Mouse (Mus musculus) kidney, adult 11 months (tissue): Measurements from ENCODE around the gene Hmx2.

ENCODE experiments used
- DNase-seq: peaks from one replicate; pipeline ENCODE4 v3.0.0; 2022

Gene Hmx2

DNA sequence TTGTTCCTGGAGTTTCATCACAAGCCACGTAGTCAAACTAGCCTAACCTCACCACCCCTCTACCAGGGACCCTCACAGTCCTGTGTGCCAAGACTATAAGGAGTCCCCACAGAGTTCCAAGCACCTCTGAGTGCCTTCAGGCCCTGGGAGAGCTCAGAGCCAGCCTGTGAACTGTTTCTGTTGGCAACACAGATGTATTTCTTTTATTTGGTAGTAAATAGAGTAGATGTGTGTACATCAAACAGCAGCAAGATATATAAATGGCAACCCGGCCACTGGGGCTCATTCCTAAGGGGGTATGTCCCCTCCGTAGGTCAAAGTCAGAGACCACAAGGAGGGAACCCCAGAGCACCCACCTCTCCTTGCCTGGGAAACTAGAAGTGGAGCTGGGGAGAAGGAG is at the start of gene Hmx2:
TSS of gene Hmx2 (plus strand) at position 301 of the 400 bp plus-strand sequence.
- DNase-seq, result no peak

DNA sequence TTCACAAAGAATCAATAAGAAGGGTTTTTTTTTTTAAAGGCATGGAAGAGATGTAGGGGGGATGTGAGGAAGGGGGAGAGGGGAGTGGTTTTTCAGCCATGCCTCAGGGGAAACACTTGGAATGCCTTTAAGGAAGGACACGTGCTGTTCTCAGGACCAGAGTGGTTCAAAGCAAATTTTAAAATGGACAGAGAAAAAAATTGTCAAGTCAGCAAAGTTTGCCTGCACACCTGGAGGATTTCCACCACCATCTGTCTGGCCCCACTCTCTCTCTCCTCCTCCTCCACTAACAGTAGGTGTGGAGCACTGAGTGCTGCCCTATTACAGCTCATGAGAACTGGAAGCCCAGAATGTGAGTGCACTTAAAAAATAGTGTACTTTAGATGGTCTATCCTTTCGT is 44.8 kb upstream of the Hmx2 start:
- DNase-seq, result no peak

DNA sequence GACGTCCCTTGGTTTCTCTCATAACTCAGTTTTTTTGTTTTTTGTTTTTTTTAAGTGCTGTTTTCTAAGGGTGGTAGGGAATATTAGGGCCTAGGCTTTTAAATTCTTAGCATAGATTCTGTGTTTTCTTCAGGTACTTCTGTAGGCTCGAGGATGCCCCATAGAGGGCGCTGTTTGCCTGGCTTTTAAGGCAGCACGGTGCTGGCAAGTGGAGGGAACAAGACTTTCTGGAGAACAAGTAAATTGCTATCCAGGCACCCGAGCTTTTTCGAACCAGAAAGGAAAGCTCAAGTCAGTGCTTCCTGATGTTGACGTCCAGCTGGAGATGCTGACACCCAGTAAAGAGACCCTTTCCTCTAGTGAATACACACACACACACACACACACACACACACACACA is 8.6 kb upstream of the Hmx2 start:
- DNase-seq, result peak; percentile 70

DNA sequence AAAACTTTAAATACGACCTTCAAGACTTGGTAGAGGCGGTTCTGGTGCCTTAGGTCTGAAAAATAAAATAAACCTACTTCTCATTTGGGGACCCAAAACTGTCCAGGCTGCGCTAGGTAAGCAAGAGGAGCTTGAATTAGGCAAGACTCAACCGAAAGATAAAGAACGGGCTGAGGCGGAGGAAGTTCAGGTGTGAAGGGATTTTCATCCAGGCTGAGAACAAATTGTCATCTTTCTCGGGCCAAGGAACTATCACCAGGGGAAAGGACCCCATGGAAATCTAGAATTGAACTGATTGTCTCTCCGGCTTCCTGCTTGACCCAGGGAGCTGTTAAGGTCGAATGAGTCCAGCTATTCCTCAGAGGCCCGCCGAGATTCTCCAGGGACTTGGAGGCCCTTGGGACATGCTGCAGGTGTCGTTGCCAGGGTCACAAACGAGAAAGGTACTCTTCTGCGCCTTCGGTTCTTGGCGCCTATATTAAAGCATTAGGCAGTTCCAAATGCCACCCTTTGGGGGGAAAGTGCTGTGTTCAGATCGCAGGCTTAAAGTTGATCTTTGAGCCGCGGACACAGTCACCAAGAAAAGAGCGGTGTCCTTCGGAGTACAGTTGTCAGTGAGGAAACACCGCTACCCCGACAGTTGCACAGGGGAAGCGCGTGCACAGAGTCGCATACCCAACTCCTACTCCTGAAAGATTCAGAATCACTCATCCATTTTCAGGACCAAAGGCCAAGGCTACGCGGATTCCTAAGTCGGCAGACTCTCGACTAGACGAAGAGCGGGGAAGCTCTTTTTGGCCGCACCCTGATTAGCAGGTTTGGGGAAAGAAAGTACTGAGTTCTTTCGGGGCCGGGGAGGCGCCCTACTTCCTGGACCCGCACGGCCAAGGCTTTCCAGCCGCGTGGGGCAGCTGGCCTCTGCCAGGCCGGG is 7.1 kb upstream of the Hmx2 start:
- no peak for DNase-seq

DNA sequence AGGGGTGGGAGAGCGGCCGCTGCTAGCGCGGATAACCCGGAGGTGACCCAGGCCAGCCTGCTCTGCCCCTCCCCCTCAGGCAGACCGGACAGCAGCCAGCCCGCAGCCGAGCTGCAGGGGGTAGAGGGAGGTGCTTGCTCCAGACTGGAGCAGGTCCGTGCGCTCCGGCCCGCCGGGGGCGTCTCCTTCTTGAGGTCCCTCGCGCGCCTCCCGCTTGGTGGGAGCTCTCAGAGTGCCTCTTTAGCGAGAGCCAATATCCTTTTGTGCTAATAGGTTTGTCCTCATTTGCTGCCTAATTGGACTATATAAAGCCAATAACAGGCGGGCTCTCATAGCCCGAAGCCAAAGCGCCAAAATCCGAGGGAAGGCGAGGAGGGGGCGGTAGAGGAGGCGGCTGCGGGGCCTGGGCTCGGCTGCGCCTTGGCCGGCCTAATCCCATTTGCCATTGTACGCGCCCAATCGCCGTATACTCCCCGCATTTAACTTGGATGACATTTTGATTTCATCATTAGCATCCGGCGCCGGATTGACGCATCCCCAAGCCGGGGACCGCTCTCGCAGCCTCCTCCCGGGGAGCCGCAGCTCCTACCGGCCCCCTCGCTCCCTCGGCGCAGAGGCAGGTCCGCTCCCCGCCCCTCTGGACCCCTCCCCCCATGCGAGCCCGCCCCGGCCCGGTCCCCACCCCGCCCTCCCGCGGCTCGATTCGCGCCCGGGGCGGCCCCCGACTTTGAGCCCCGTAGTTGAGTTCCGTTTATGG is 6.3 kb upstream of the Hmx2 start, which contains the start of gene Hmx3:
TSS of gene Hmx3 (plus strand) at position 753 of the 757 bp plus-strand sequence.
- no peak for DNase-seq

DNA sequence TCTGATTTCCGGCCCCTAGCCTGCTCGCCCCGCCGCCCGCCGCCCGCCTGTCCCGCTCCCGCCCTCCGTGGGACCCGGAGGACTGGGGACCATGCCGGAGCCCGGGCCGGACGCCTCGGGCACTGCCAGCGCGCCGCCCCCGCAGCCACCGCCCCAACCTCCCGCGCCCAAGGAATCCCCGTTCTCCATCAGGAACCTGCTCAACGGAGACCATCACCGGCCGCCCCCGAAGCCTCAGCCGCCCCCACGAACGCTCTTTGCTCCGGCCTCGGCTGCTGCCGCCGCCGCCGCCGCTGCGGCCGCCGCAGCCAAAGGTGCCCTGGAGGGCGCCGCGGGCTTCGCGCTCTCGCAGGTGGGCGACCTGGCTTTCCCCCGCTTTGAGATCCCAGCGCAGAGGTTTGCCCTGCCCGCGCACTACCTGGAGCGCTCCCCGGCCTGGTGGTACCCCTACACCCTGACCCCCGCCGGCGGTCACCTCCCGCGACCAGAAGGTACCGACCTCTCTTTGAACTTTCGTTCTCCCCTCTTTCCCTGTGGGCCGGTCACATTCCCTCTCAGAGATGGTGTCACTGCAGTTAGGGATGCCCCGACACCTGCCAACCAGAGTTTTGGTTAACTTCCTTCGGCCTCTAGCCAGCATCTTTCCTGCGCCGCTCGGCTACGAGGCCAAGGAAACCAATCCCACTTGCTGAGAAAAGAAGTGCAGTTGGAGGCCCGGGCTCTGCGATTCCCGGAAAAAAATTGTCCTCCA is 5.5 kb upstream of the Hmx2 start:
- DNase-seq, result no peak

DNA sequence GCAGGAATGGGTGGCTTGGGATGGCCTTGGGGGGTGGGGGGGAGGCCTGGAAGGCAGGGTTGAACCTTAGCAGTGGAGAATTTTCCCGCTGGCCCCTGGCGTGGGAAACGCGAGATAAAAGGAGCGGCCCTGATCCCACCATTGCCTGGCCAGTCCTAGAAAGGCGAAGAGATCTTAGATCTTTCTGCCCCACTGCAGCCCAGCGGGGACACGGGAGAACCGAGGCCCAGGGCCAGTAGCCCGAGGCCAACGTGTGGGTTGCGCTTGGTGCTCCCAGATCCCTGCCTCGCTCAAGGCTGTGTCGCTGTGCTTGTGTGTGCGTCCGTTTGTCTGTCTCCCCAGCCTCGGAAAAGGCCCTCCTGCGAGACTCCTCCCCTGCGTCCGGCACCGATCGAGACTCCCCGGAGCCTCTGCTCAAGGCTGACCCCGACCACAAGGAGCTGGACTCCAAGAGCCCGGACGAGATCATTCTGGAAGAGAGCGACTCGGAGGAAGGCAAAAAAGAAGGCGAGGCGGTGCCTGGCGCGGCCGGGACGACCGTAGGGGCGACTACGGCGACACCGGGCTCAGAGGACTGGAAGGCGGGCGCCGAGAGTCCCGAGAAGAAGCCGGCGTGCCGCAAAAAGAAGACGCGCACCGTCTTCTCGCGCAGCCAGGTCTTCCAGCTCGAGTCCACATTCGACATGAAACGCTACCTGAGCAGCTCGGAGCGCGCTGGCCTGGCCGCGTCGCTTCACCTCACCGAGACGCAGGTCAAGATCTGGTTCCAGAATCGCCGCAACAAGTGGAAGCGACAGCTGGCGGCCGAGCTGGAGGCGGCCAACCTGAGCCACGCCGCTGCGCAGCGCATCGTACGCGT is 4.7 kb upstream of the Hmx2 start:
- no peak for DNase-seq

DNA sequence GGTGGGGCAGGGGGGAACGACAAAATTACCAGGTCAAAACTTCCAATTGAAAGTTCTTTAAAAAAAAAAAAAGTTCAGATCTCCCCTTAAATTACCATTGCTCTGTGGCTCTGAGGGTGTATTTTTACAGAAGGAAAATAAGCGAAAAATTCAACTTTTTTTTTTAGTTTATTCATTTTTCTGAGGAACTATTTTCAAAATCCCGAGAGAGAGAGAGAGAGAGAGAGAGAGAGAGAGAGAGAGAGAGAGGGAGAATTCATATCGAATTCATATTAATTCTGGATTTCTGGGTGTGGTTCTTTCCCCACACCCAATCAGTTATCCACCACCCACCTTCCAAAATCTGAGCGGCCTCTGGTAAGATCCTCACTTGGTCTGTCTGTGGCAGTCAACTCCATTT is 3.7 kb upstream of the Hmx2 start:
- DNase-seq, result no peak

DNA sequence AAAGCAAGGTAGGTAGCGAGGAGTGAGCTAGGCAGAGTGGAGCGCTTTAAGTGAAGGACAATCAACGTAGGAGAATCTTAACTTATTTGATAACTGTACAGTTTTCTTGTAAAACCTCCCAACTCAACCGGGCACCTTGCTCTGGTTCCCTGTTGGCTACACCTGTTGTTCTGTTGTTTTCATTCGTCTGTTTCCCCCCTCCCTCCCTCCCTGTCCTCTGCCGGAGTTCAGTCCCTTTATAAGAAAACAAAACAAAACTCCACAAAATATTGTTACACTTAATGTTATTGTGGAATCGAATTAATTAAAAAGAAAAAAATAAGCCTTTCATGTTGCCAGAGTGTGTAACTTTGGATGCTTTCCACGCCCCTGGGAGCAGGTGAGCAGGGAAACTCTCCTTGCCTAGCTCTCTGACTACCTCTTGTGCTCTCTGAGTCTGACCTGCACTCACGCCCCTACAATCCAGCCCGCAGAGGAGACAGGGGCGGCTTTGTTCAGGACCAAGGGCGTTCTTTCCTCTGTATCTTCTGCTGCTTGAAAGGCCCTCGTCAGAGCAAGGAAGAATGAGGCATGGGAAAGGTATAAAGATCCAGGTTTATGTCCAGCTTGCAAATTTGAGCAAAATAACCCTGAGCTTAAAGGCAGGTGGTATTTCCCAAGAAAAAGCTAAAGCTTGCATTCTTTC is 2.7 kb upstream of the Hmx2 start:
- DNase-seq, result no peak

DNA sequence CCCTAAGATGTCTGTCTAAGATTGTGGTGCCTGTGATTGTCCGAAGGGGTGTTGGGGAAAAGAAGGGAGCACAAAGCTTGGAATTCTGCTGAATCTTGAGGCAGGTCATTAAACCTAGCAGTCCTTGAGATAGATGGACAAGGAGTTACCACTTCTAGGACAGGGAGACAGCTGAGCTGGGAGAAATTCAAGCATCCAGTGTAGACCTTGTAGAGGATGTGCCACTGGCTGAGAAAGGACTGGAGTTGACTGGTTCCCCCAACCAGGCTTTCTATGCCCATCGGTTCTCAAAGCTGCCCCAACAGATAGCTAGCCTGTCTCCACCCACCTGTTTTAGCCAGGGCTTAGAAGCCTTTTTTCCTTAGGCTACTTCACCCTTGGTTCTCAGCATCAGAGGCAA is 2.1 kb upstream of the Hmx2 start:
- no peak for DNase-seq

DNA sequence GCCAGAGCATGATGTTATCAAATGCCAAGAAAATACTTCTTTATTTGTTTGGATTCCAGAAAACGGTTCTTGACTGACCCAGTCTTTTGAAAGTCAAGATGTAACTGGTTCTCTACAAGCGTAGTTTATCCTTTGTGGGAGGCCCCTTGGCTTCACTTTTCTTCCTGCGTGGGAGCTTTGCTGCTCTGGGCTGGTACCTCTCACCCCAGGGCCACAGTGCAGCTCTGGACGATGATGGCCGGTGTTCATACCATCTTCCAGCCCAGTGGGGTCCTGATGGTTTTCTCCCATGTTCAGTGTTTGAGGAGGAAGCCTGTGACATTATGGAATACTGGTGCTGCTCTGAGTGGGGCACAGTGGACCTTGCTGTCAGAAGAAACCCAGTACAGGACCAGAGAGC is 1.1 kb upstream of the Hmx2 start:
- DNase-seq, result no peak

DNA sequence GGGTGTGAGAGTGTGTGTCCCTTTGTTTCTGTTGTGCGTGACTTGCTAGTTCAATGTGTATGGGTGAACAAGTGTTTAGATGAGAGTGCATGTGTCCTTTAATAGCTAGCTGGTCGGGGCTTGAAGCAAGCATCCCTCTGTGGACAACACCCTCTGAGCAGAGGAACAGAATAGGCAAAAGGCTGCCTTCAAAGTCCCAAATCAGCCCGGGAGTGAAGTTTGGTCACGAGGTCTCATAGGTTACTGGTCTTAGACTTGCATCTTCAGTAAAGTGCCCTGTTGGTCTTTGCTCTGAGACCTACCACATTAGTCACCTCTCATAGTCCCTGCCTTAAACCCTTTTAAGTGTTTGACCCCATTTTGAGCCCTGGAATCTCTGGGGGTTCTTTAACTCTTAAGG is 2.9 kb downstream of the Hmx2 start:
- no peak for DNase-seq

DNA sequence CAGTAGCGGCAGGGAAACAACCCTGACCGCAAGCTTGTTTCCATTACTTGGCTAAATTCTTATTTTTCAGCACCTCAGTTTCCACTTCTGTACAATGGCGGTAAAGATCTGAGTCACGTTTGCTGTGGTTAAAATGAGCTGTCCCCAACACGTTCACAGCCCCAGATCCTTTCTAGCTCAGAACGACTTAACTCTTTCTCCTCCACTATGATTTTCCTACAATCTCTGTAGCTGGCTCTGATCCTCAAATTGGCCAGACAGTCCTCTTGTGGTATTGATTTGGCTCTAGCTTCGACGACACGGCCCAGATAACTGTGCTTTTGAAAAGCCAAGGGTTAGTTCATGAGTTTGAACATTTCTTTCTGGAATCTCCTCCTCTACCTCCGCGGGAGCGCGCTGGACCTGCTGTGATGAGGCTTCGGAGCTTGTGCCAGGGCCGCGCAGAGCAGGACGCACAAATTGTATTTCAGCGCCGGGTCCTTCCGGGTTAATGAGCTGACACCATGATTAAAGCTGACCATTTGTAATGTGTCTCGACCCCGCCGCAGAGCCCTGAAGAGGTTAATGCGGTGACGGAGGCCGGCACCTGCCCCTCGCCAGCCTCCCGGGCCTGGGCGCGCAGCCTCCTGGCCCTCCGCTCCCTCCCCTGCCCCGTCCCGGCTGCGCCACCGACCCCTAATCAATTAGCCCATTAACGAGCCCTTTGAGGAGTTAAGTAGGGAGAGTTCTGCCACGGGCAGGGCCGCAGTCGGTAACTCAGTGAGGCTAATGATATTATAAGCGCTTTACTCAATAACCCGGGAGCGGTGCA is 3.6 kb downstream of the Hmx2 start:
- no peak for DNase-seq

DNA sequence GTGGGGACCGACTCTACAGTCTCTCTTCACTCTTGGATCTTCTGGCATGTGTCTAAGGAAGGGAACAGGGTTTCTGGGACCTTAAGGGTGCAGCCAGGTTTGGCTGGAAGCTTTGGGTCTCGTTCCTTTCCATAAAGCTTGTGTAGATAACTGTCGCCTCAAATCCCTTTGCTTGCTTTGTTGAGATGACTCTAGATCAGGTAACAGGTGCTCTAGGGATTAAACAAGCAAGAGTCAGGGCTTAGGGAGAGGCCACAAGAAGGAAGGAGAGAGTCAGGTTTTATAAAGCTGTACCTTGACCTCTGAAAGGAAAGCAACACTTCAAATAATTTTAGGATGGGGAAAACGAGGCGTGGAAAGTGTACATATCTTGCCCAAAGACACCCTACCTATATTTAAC is 4.2 kb downstream of the Hmx2 start:
- DNase-seq, result no peak

DNA sequence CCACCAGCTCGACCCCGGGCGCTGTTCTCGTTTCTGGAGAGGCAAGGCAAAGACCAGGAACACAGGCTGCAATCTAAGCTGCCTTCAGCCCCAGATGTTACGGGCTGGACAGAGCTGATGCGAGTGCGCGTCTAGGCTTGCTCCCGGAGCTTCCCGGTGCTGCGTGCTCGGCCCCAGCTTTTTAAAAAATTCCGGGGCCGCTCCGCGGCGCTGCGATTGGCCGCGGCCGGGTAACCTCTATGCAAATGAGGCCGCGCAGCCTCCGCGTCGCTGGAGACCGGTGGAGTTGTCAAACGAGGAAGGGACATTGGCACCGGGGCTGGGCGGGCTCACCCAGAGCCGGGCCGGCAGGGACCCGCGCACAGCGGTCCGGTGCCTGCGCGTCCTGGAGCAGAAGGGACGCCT is 5.2 kb downstream of the Hmx2 start:
- DNase-seq, result peak; percentile 33

DNA sequence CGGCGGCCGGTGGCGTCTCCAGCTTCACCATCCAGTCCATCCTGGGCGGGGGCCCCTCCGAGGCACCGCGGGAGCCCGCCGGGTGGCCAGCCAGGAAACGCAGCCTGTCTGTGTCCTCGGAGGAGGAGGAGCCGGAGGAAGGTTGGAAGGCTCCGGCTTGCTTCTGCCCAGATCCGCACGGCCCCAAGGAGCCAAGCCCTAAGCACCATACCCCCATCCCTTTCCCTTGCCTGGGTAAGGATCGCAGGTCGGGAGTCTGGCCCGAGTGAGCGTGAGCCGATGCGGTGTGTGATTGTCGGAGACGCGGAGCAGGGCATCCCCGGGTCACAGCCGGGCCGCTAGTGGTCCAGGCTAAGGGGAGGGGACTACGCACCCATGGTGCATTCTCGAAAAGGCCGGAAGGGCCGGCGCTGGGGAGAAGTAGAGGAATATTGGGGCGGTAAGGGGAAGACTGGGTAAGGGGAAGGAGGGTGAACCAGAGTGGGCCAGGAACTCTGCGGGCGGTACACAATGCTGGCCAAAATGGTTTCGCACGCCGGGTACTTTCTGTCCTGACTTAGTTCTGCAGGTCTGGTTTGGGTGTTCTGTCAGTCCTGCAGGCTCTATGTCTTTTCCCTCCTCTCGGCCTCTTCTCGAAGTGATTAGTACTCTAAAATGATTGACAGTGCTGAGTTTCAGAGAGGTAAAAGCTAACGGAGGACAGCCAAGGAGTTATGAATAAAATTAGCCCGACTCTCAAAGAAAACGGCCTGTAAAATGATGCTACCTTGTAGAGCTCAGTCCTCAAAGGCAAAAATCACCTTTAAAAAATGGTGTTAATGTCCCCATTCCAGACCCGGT is 6.0 kb downstream of the Hmx2 start:
- DNase-seq, result no peak

DNA sequence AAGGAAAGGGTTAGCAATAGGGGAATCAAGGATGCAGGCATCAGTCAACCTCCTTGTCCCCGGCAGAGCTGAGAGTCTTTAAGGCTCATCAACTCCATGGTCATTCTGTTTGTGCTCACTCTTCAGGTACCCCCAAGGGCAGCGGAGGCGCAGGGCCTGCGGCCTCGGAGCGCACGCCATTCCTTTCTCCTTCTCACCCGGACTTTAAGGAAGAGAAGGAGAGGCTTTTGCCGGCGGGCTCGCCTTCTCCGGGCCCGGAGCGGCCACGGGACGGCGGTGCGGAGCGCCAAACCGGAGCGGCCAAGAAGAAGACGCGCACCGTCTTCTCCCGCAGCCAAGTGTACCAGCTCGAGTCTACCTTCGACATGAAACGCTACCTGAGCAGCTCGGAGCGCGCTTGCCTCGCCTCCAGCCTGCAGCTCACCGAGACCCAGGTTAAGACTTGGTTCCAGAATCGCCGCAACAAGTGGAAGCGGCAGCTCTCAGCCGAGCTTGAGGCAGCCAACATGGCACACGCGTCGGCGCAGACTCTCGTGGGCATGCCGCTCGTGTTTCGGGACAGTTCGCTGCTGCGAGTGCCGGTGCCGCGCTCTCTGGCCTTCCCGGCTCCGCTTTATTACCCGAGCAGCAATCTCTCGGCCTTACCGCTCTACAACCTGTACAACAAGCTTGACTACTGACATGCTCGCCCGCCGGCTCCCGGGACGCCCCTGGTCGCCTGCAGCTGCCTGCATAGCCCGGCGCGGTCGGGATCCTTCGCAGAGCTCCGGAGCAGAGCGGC is 6.9 kb downstream of the Hmx2 start:
- no peak for DNase-seq

DNA sequence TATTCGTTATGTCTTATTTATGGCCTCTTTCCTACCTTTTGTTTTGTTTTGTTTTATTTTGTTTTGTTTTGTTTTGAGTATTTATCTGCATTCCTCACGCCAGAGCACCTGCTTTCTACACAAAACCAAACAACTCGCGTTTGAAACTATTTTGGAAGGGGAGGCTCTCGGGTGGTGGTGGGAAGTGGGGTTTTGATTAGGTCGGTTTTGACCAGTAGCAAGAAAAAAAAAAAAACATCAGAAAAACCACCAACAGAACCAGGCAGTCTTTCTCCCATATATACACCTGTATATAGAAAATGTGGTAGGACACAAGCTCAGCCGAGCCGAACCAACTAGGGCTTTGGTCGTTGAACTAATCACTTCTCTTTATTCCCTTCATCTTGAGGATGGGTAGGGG is 7.5 kb downstream of the Hmx2 start:
- no peak for DNase-seq
